Mouse (Mus musculus) kidney, embryonic 14.5 days (tissue): ENCODE results near the gene Ubash3b. TPM values are rescaled to one million over a fixed set of nuclear protein-coding genes. Genes with fewer than 3 reads are reported as not detected.

Experiments used
- ATAC-seq: fragments of 200-750 bp; cut with Nextera tagmentation; 2 replicates; pipeline ENCODE4 v1.8.0; 2017; ENCODE audit warnings: moderate number of reproducible peaks, mild to moderate bottlenecking, moderate TSS enrichment, moderate library complexity; ENCODE audit not compliant: low FRiP score, low TSS enrichment
- H3K27ac ChIP-seq: fragments of 300-500 bp; sonication (generic); 2 replicates; pipeline ENCODE4 v1.5.1; 2014; ENCODE audit warnings: low read depth, mild to moderate bottlenecking, low read length, moderate library complexity, mixed read lengths
- H3K27me3 ChIP-seq: fragments of 300-500 bp; sonication (generic); 2 replicates; pipeline ENCODE4 v1.6.1; 2014; ENCODE audit warnings: mild to moderate bottlenecking, low read length; ENCODE audit not compliant: control insufficient read depth, insufficient read depth
- H3K36me3 ChIP-seq: fragments of 300-500 bp; sonication (generic); 2 replicates; pipeline ENCODE4 v1.6.1; 2014; ENCODE audit warnings: low read length, mixed read lengths; ENCODE audit not compliant: control insufficient read depth, insufficient read depth
- H3K4me1 ChIP-seq: fragments of 300-500 bp; sonication (generic); 2 replicates; pipeline ENCODE4 v1.6.1; 2014; ENCODE audit warnings: low read length, mixed read lengths; ENCODE audit not compliant: control insufficient read depth, insufficient read depth
- H3K4me2 ChIP-seq: fragments of 300-500 bp; sonication (generic); replicated peaks from 2 replicates; pipeline ENCODE4 v1.6.1; 2014; ENCODE audit warnings: low read depth, mild to moderate bottlenecking, low read length
- H3K4me3 ChIP-seq: fragments of 300-500 bp; sonication (generic); 2 replicates; pipeline ENCODE4 v1.5.1; 2014; ENCODE audit warnings: mild to moderate bottlenecking, low read length
- H3K9ac ChIP-seq: fragments of 300-500 bp; sonication (generic); 2 replicates; pipeline ENCODE4 v1.6.1; 2014; ENCODE audit warnings: low read depth, mild to moderate bottlenecking, low read length, moderate library complexity
- H3K9me3 ChIP-seq: fragments of 300-500 bp; sonication (generic); 2 replicates; pipeline ENCODE4 v1.6.1; 2016; ENCODE audit warnings: low read length; ENCODE audit not compliant: control insufficient read depth
- WGBS: fragments of 180-500 bp; shearing (Covaris S2); extraction: QIAGEN DNeasy Blood & Tissue Kit; methylation state at CpG from one replicate; pipeline ENCODE4 v1.1.7; 2014; 5-methylcytosine and 5-hydroxymethylcytosine counted together
- polyA plus RNA-seq: library from polyadenylated mRNA; unstranded; fragments of >200 nt; fragmentation: Nextera tagmentation; extraction: Ambion mirVana; gene quantifications from 2 replicates; pipeline ENCODE4 v1.2.1, GENCODE M21; 2014

Gene Ubash3b
- polyA plus RNA-seq, 1 experiment from 2014 or later, result 9.3 TPM

DNA sequence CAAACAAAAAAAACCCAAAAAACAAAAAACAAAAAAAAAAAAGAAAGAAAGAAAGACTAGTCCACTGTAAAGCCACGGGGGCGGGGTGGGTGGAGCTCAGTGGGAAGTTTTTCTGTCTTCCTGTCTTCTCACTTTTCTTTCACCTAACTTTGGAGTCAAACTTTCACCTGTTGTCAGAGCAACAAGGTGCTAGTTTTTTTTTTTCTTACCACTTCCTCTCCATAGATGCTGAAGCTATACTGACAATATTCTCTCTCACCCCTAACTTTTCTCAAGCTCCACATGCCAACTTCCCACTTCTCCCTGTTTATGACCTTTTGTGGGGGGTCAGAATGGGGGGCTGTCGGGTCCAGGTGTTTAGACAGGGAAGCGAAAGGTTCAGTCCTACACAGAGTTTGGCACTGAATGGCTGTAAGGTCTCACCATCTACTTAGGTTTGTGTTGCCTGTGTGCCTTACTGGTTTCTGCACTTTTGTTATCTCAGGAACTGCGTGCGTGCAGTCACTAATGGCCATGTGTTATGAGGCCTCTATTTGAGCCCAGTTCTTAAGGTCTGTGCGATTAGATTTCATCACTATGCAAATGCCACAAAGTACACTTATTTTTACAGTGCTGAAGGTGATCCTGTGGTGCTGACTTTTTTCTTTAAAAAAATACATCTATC is 164.2 kb downstream of the Ubash3b start:
- no peak for ATAC-seq
- no peaks in the 10 kb centered on the region for H3K9me3 ChIP-seq
- WGBS, result 84% methylated on average over 7 of the region's 7 CpGs

DNA sequence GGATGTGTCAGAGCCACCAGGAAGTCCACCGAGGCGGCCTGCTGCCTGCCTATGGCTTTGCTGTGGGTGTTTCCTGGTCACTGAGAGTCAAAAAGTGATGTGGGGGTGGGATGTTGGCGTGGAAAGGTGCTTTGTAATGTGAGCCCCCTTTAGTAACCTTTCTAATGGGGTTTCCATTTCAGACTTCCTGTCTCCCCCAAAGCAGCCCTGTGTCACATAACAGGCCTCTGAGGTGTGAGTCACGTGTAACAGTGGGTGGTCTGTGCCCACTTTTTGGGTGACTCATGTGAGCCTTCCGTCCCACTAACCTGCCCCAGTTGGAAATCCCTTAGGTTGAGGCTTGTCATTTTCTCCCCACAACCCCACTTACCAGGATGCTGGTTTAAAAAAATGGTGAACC is 167.4 kb downstream of the Ubash3b start:
- Histone ChIP-seq H3K4me3 (no peak overlapping the region), H3K27me3 (no peaks in the 10 kb centered on the region), H3K4me2 (no peak overlapping the region), H3K27ac (no peak overlapping the region), H3K9ac (no peak overlapping the region), H3K36me3 (no peaks in the 10 kb centered on the region), H3K4me1 (no peaks in the 10 kb centered on the region), H3K9me3 (no peaks in the 10 kb centered on the region)
- WGBS, result 26% methylated on average over 5 of the region's 5 CpGs
- no peak for ATAC-seq

More for the DNA sequence above, 164.2 kb downstream of the Ubash3b start:
- Histone ChIP-seq H3K4me1 (no peaks in the 10 kb centered on the region), H3K27ac (no peak overlapping the region), H3K36me3 (no peaks in the 10 kb centered on the region), H3K27me3 (no peaks in the 10 kb centered on the region), H3K4me2 (no peak overlapping the region), H3K9ac (no peak overlapping the region), H3K4me3 (no peak overlapping the region)

DNA sequence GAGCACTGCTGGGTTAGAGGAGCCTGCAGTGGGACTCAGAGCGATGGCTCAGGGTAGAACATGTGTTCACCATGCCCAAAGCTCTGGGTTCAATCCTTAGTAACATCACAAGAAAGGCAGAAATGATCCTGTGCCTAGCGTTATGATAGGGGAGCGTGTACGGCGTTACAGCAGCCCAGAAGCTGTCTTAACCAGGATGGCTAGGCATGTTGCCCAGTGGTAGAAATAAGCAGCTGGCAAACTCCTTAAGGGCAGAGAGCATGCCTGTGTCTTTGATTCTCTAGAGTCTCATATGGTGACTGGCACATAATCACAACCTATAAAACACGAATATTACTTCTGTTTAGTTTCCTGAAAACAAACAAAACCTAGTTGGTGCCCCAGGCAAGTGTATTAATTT is 170.0 kb downstream of the Ubash3b start:
- H3K4me3 ChIP-seq, result no peak overlapping the region

DNA sequence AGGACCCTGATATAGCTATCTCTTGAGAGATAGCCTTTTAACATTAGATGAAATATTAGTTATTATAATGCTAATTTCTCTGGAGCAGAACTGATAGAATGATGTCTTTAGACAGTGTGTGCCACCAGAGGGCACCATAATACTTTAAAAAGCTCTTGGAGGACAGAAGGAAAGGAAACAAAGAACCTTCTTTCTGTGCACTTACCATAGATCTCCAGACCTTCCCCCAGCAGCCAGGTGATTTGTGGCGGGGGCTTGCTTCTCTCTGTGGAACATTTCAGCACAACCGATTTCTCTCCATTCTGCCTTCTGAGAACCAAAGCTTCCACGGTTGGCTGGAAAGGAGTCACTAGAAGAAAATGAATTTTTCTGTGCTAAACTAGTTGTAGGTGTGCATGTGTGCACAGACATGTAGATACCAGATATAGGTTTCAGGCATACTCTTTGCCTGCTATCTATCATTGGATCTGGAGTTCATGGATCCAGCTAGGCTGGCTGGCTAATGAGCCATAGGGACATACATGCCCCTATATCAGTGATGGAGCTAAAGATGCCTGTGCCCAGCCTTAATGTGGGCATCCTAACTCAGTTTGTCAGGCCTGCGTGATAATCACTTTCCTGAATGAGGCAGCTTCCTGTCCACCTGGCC is 171.4 kb downstream of the Ubash3b start:
- 42% methylated on average over 4 of the region's 4 CpGs for WGBS
- no peak for ATAC-seq
- H3K9ac ChIP-seq, result no peak overlapping the region
- no peak overlapping the region for H3K27ac ChIP-seq
- no peaks in the 10 kb centered on the region for H3K27me3 ChIP-seq
- H3K4me1 ChIP-seq, result no peaks in the 10 kb centered on the region
- H3K4me3 ChIP-seq, result no peak overlapping the region
- no peaks in the 10 kb centered on the region for H3K9me3 ChIP-seq
- no peak overlapping the region for H3K4me2 ChIP-seq
- H3K36me3 ChIP-seq, result no peaks in the 10 kb centered on the region

More for the DNA sequence above, 170.0 kb downstream of the Ubash3b start:
- Histone ChIP-seq H3K9ac (no peak overlapping the region), H3K9me3 (no peaks in the 10 kb centered on the region), H3K27me3 (no peaks in the 10 kb centered on the region), H3K36me3 (no peaks in the 10 kb centered on the region), H3K4me2 (no peak overlapping the region), H3K4me1 (no peaks in the 10 kb centered on the region), H3K27ac (no peak overlapping the region)
- ATAC-seq, result no peak
- WGBS, result 93% methylated on average over 6 of the region's 6 CpGs

DNA sequence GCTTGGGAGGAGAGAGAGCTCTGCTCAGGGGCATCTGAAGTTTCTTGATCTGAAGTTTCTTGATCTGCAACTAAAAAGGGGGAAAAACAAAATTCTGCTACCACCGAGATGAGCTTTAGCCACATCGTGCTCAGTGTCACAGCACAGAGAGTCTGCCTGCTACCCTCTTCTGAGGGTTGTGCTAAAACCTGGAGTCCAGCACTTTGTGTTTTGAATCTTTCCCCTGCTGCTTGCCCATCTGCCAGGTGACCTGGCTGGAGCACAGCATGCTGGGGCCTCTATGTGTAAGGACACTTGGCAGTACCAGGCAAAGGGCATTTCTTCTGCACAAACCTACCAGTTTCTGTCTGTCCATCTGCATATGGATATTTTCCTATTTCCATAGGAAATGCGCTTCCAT is 177.2 kb downstream of the Ubash3b start:
- WGBS, result 66% methylated on average over 3 of the region's 3 CpGs
- no peaks in the 10 kb centered on the region for H3K9me3 ChIP-seq
- H3K9ac ChIP-seq, result no peak overlapping the region
- no peaks in the 10 kb centered on the region for H3K36me3 ChIP-seq
- no peak overlapping the region for H3K4me2 ChIP-seq
- no peak overlapping the region for H3K4me3 ChIP-seq
- ATAC-seq, result no peak
- no peak overlapping the region for H3K27ac ChIP-seq
- H3K4me1 ChIP-seq, result no peaks in the 10 kb centered on the region
- no peaks in the 10 kb centered on the region for H3K27me3 ChIP-seq

DNA sequence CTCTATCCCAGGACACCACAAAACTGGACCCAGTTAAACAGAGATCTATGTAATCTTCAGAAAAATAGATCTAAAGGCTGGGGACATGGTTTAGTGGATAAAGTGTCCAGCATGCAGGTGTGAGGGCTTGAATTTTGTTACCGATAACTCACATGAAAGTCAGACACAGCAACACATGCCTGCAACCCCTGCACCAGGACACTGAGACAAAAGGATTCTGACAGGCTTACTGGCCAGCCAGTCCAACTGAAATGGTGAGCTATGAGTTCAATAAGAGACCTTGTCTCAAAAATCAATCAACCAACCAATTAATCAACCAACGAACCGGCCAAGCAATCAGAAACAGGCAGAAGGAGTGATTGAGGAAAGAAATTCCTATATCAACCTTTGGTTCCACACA is 177.7 kb downstream of the Ubash3b start:
- H3K4me2 ChIP-seq, result no peak overlapping the region
- no peak overlapping the region for H3K9ac ChIP-seq
- no peak overlapping the region for H3K27ac ChIP-seq
- H3K27me3 ChIP-seq, result no peaks in the 10 kb centered on the region
- H3K4me1 ChIP-seq, result no peaks in the 10 kb centered on the region
- ATAC-seq, result no peak
- no peaks in the 10 kb centered on the region for H3K36me3 ChIP-seq
- H3K9me3 ChIP-seq, result no peaks in the 10 kb centered on the region
- no peak overlapping the region for H3K4me3 ChIP-seq
- WGBS, result 87% methylated on average over 3 of the region's 3 CpGs

DNA sequence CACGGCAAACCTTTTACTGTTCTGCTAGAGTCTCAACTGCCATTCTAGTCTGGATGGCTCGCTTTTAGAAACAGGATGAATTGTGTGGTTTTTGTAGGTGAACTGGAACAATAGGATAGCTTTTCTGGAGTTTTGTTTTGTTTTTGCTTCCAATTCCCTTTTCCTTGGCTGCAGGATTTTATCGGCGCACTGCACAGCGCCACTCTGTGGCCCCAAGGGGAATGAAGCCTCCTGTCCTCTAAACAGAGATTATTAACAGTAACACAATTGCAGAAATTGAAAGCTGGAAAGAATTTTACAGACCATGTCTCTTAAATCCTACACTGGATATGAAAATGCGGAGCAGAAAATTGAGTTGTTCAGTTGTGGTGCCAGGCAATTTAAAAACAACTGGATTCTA is 179.0 kb downstream of the Ubash3b start:
- no peak for ATAC-seq
- H3K36me3 ChIP-seq, result no peaks in the 10 kb centered on the region
- H3K4me2 ChIP-seq, result no peak overlapping the region
- H3K9me3 ChIP-seq, result no peaks in the 10 kb centered on the region
- H3K4me3 ChIP-seq, result no peak overlapping the region
- H3K27ac ChIP-seq, result no peak overlapping the region
- no peaks in the 10 kb centered on the region for H3K27me3 ChIP-seq
- H3K4me1 ChIP-seq, result no peaks in the 10 kb centered on the region
- WGBS, result 42% methylated on average over 6 of the region's 6 CpGs
- no peak overlapping the region for H3K9ac ChIP-seq

DNA sequence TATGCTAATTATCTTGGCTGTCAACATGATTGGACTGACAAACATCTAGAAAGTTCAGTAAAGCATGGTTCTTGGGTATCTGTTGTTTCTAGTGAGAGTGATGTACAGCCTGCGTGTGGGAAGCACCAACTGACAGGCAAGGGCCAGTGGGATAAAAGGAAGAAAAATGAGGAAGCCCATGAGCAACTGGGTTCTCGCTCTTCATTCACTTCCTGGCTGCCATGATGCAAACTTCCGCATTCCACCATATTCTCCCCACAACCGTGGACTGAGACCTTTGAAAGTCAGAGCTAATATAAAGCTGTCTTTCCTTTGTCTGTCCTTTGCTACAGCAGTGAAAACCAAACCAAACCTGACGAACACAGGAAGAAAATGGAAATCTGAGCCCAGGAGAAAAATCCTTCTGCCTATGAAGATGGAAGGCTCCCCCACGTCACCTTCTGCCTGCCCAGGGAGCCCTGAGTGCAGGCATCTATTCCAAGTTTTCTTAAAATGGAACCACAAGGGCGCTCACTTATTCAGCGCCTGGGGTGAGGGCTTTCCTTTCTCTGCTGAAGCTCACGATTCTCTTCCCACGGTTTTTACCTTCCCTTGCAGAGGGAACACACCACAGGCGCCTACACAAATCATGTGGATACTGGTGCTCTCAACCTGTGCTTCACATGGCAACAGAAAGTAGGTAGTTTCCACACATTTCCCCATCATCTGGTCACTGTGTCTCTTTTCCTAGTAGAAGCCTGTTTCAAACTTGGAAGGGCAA is 187.3 kb downstream of the Ubash3b start:
- H3K27ac ChIP-seq, result no peak overlapping the region
- no peaks in the 10 kb centered on the region for H3K4me1 ChIP-seq
- H3K36me3 ChIP-seq, result no peaks in the 10 kb centered on the region
- 71% methylated on average over 11 of the region's 11 CpGs for WGBS
- H3K9me3 ChIP-seq, result no peaks in the 10 kb centered on the region
- H3K27me3 ChIP-seq, result no peaks in the 10 kb centered on the region
- no peak overlapping the region for H3K4me2 ChIP-seq
- no peak overlapping the region for H3K9ac ChIP-seq
- no peak for ATAC-seq
- H3K4me3 ChIP-seq, result no peak overlapping the region

DNA sequence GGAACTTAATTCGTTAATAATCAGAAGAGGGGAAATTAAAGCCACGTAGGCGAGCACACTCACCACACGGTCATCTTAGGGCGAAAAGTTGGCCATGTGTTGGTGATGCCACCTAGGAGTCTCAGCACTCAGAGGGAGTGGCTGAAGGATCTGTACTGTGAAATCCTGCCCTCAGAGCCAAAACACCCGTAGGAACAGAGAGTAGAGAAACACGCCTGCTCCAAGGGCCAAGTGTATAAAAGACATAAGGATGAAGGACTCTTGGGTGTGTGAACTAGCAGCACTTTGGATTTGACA is 197.1 kb downstream of the Ubash3b start:
- Histone ChIP-seq H3K4me3 (peak overlapping the region; percentile 40), H3K27ac (no peak overlapping the region), H3K27me3 (peaks cover 31% of the 10 kb centered on the region), H3K9me3 (no peaks in the 10 kb centered on the region), H3K4me1 (0 out of 2 replicates have a peak, but pooled peaks cover 4% of the 10 kb centered on the region), H3K9ac (peak overlapping the region; percentile 55; the same call in 1 of the 2 replicates), H3K4me2 (peak overlapping the region; percentile 86), H3K36me3 (no peaks in the 10 kb centered on the region)
- WGBS, result 16% methylated on average over 7 of the region's 7 CpGs
- no peak for ATAC-seq
